Mouse (Mus musculus) neural tube, postnatal 0 days (tissue): Measurements from ENCODE around the gene Ace. TPM values are rescaled to one million over a fixed set of nuclear protein-coding genes. Genes with fewer than 3 reads are reported as not detected.

ENCODE experiments used
- polyA plus RNA-seq: library from polyadenylated mRNA; unstranded; fragments of >200 nt; fragmentation: Nextera tagmentation; extraction: Ambion mirVana; gene quantifications from 2 replicates; pipeline ENCODE4 v1.2.1, GENCODE M21; 2015

The Ace gene
- polyA plus RNA-seq: 7.6 and 8.0 TPM in 2 replicates

GRCm38 (mm10) chr11:105967741-105968574, at the start of gene Ace:
Gene Ace, plus strand, starts transcription at chr11:105967945.

DNA sequence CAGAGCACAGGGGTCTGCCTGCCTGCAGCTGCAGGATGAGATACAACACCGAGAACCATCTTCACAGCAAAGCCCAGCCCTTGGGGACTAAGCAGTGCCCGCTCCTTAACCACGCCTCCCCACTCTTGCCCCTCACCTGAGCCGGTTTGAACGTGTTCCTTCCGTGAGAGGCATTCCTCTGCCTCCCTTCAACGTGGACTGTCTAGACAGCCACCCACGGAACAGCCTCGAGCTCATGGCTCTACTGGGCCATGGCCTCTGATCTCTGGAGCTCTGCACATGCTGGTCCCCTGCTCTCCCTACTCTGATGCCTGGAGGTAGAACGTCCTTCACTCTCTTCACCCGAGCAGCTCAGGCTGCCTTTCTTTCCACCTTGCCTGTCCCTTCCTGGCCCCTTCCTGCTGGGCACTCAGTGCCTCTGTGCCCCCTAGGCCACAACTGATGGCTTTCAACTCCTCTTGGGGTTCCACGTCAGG, 14.8 kb upstream of the Ace start, which contains the start of gene Cyb561:
Gene Cyb561 (minus strand): TSS at position 426 of the 476 bp plus-strand sequence.

DNA sequence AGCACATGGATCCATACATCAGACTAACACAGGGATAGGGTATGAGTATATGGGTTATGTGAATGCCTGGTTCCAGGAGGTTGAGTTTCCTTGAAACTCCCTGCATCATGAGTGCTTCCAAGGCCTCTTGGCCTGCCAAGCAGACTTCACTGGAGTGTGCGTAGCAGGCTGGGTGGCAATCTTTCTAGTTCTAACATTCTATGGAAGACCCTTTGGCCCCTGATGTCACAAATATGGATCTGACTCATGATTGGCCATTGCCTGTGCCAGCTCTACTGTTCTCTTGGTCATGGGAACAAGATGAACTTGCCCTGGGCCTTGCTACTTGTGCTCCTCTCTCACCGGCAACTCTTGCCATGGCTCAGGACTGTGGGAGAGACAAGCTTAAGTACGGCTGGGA, 26.6 kb downstream of the Ace start, which contains the start of gene Ace3:
Gene Ace3 (plus strand): TSS at position 301 of the 400 bp plus-strand sequence.

DNA sequence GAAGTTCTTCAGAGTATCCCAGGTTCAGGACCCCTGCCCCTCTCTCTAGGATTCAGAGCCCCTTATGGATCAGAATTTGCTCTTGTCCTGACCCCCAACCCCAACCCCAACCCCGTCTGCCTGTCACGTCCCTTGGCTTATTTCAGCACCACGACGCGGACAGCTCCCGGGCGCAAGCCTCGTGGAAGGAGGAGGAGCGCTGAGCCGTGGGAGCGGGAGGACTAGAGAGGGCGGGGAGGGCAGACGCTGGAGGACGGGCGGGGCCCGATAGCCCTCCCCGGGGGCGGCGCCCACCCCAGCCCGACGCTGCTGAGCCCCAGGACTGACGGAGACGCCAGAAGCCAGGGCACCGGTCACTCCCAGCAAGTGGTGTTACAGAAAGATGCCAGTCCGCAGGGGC, 40.1 kb downstream of the Ace start, which contains the start of gene Kcnh6:
Gene Kcnh6 (plus strand): TSS at position 304 of the 400 bp plus-strand sequence.

DNA sequence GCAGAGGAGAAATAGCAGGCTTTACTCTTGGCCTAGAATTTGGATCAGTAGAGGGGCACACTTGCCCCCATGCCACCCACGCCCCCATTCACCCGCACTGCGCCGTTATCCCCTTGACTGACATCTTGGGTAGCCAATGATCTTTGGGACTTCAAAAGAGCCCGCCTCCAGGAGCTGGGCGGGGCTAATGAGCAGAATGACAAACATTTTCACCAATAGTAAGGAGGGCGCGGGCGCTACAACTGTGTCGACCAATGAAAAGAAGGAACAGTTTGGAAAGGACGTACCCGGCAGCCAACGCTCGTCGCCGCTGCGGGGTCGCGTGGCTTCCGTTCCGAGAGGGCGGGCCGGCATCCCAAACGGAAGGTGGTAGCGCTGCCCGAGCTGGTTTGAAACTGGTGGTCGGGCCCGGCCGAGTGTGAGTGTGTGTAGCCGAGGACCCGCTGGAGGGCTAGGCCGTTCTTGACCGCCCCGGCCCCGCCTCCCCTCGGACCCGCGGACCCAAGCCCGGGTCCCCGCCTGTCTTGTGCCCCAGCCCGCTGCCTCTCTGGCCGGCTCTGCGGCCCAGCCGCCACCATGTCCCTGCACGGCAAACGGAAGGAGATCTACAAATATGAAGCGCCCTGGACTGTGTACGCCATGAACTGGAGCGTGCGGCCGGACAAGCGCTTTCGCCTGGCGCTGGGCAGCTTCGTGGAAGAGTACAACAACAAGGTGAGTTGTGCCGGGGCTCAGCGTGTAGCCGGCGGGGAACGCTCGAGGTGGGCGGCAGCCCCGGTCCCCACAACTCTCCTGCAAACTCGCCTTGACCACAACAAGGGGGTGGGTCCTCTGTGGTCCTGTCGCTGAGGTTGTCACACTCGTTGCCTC, 69.0 kb downstream of the Ace start, which contains the start of gene Dcaf7:
Gene Dcaf7 (plus strand): TSS at position 325 of the 870 bp plus-strand sequence.

Other genes starting within 250 kb of the Ace start
- 33.6 and 35.0 TPM in 2 replicates for gene Cyb561, start 14.6 kb upstream of the Ace start, polyA plus RNA-seq
- gene Ace3, start 26.7 kb downstream of the Ace start, polyA plus RNA-seq: 0.10 TPM in 1 of 2 replicates, not detected in the other
- gene Kcnh6, start 40.2 kb downstream of the Ace start, polyA plus RNA-seq: 2.5 and 3.9 TPM in 2 replicates
- 117 and 140 TPM in 2 replicates for gene Dcaf7, start 68.9 kb downstream of the Ace start, polyA plus RNA-seq
- 7.3 and 7.4 TPM in 2 replicates for gene Taco1, start 98.1 kb downstream of the Ace start, polyA plus RNA-seq
- 11.0 and 12.1 TPM in 2 replicates for gene Map3k3, start 116.7 kb downstream of the Ace start, polyA plus RNA-seq
- not detected in 2 replicates for gene Gm10840, start 192.9 kb downstream of the Ace start, polyA plus RNA-seq
- 104 and 107 TPM in 2 replicates for gene Limd2, start 192.9 kb downstream of the Ace start, polyA plus RNA-seq
- gene Strada, start 234.2 kb downstream of the Ace start, polyA plus RNA-seq: 24.1 and 24.5 TPM in 2 replicates
- 73.1 and 80.1 TPM in 2 replicates for gene Ccdc47, start 248.4 kb downstream of the Ace start, polyA plus RNA-seq
- gene Ddx42, start 249.0 kb downstream of the Ace start, polyA plus RNA-seq: 52.9 and 54.4 TPM in 2 replicates